Mouse (Mus musculus) cerebellum, adult (tissue): ENCODE measurements around the gene Clip4.

ENCODE experiments used
- ATAC-seq: cut with Nextera tagmentation; 2 replicates; pipeline ENCODE4 v1.9.2; 2017; ENCODE audit warnings: mild to moderate bottlenecking, moderate library complexity, mixed read lengths; ENCODE audit not compliant: insufficient number of reproducible peaks, low FRiP score, low TSS enrichment

The Clip4 gene

GRCm38 (mm10) chr17:71870232-71870621 lies 102.0 kb downstream of the Clip4 start:
- no peak for ATAC-seq

- ATAC-seq = no peak
Observed at GRCm38 (mm10) chr17:71870641-71871040, 102.4 kb downstream of the Clip4 start.

- no peak for ATAC-seq
Observed at GRCm38 (mm10) chr17:71871981-71872380, 103.7 kb downstream of the Clip4 start.

GRCm38 (mm10) chr17:71872976-71873375 lies 104.7 kb downstream of the Clip4 start:
- ATAC-seq = no peak

- ATAC-seq = no peak
Observed at GRCm38 (mm10) chr17:71874077-71874476, 105.8 kb downstream of the Clip4 start.

- no peak for ATAC-seq
Observed at GRCm38 (mm10) chr17:71874795-71875194, 106.5 kb downstream of the Clip4 start.

- no peak for ATAC-seq
Observed at GRCm38 (mm10) chr17:71875492-71875891, 107.2 kb downstream of the Clip4 start.

GRCm38 (mm10) chr17:71881369-71881768 lies 113.1 kb downstream of the Clip4 start:
- no peak for ATAC-seq

- no peak for ATAC-seq
Observed at GRCm38 (mm10) chr17:71909107-71909506, 140.8 kb downstream of the Clip4 start.

GRCm38 (mm10) chr17:71913188-71913587 lies 144.9 kb downstream of the Clip4 start:
- ATAC-seq = no peak
